Mouse (Mus musculus) spleen, adult 18-20 months (tissue): ENCODE measurements around the gene Mlh1.

Experiments used
- DNase-seq, 2 experiments: peaks; one replicate each; pipeline ENCODE4 v3.0.0; 2022; ENCODE audit warnings: mixed read lengths in 2 of 2

Mlh1 gene

DNA sequence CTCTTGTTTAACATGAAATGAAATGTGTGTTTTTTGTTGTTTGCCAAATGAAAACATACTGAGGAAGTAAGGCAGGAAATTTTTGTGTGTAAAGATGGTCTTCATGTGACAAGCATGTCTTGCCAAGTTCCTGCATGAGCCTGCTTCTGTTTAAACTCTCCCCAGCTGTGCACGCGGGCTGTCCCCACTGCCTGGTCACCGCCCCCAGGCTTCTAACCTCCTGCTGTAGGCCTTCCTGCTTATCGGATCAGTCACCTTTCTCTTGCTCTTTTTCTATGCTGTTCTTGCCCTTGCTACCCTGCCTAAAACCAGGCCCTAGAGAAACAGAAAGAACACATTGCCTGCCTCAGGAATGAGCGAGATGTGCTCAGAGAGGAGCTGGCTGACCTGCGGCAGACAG is 58.1 kb downstream of the Mlh1 start:
- no peak for DNase-seq

DNA sequence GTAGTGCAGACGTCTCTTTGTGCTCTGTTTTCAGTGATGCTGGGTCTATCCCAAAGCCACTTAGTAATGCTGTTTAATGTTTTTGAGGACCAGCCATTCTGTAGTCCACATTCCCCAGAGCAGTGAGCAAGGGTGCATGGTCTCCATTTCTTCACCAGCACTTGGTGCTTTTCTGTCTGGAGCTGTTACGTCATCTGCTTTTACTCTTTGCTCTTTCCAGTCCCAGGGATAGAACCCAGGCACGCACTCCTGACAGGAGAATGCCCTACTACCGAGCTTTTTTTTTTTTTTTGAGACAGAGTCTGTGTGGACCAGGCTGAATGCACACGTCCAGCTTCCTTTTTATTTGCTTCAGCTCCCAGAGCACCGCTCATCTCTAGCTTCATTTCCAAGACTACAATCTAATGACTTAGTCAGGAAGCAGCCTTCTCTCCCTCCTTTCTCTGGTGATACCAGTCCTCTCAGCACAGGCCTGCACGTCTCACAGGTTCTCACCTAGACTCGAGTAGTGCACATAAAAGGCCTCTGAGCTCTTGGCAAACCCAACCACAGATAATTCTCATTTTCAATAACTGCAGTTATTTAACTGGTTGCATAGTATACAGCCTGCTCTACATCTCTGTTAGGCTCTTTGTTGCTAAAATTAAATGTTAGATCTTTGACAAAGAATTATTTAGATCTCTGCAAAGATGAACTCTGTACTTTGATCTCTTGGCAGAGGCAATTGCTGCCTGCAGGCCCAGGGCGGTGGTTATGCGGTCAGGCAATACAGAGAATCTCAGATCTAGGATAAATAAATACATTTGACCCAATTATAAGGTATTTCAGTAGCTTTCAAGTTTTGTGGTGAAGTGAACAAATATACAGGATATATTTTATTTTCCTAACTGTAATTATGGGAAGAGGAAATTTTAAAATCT is 60.2 kb downstream of the Mlh1 start:
- no peak for DNase-seq

DNA sequence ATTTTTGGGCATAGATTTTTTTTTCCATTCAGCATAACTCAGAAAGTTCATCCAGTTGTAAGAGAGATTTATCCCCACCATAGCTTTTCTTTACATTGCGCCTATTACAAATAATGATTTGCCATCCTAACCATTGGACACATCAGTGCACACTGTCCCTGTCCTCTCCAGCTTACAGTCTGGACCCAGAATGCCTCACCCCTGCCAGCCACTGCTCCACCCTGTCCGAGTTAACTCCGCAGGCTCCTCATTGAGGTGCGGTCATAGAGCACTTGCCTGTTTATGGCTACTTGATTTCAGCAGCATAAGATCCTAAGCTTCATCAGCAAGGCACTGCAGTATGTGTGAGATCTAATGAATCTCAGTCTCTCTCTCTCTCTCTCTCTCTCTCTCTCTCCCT is 61.2 kb downstream of the Mlh1 start:
- DNase-seq, result no peak

DNA sequence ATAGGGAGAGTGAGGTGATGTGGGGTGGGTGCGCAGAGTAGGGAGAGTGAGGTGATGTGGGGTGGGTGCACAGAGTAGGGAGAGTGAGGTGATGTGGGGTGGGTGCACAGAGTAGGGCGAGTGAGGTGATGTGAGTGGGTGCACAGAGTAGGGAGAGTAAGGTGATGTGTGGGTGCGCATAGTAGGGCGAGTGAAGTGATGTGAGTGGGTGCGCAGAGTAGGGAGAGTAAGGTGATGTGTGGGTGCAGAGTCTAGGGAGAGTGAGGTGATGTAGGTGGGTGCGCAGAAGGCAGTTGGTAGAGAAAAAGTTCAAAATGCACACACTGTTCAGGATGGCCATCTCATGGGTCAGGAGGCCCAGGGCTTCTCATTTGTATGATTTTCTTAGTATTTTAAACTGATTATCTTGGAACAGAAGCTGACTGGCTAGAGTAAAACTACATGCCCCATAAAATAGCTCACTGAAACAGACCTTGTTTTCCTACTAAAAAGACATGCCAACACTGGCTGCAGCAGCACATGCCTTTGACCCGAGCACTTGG is 62.4 kb downstream of the Mlh1 start:
- no peak for DNase-seq

DNA sequence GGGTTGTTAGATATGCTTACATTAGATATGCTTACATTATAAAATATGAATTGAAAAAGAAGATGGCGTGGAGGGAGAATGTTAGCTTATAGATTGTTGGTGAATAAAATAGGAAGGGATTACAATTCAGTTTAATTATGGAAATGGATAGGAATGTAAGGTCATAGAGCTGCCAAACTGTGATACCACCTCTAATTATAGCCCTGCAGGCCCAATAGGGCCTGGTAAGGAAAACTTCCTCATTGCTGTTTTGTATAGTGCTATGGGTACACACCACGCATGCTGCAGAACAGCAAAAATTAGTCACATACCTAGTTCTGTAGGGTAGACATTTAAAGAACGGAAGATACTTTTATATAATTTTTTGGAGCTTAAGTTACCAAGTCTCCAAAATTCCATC is 63.4 kb downstream of the Mlh1 start:
- DNase-seq, result no peak

DNA sequence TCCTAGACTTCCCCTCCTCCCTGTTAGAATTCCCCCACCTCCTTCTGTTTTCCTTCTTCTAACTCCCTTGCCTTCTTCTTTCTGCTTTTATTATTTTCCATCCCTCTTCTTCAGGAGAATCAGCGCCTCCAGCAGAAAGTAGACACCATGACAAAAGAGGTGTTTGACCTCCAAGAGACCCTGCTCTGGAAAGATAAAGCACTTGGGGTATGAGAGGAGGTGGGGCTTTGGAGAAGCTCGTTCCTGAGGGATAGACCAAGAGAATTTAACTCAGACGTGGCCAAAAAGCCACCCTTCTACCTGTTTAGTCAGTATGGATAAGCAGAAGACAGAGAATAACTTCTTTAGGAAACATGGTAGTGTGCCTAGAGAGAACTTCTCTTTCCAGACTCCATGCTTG is 63.9 kb downstream of the Mlh1 start:
- DNase-seq, result no peak

DNA sequence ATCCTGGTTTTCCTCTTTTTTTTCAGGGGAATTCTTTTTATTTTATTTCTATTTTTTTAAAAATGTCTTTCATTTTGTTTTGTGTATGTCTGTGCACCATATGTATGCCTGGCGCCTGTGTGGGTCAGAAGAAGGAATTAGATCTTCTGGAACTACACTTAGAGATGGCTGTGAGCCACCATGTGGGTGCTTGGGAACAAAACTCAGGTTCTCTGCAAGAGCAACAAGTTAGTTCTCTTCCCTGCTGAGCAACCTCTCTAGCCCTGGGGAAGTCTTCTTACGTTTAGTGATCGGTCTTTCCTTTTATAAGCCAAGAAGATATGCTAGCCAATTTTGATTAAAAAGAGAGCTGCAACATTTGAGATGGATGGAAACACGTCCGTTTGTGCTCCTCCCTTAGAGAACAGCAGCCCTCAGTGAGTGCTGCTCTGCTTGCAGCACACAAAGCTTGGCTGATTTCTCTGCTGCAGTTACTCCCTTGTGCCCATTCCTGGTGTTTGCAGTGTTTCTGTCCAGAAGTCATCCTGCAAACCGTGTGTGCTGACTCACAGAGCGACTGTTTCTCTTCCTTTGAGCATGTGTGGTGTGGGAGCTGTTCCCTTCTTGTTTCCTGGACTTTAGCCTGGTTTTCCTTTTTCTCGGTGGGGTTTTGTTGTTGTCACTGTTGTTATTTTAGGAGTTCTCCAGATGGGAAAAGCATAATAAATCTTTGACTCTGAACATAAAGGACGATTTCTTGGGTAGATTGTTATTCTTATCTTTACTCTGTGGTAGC is 66.8 kb downstream of the Mlh1 start:
- no peak for DNase-seq

DNA sequence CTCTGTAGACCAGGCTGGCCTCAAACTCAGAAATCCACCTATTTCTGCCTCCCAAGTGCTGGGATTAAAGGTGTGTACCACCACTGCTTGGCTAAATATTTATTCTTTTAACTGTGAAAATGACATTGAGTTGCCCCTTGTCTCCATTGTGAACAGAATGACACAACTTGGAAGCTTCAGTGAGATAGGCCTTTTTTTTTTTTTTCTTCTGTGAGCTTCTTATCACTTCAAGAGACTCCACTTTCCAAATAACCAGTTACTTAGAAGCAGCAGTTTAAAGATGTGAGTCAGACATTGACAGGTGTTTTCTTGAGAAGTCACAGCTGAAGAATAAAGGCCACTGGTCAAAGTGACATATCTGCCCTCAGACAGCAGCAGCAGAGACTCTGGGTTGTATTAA is 71.4 kb downstream of the Mlh1 start:
- DNase-seq, result no peak

DNA sequence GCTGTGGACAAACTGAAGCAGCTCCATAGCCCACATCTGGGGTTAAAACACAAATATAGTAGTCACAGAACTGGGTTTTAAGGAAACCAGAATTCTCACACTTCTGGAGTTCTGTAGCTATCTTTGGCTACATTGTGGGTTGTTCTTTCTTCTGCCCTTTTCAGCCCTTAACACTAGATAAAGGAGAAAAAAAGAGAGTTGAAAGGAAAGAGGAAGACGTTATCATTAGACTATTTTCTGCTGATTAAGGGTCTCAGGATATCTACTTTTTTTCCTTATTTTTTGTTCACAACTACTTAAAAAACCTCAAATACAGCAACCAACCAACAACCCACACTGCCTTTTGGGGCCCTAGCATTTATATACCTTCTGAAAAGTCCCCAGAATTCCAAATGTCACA is 73.3 kb downstream of the Mlh1 start:
- DNase-seq, result no peak

DNA sequence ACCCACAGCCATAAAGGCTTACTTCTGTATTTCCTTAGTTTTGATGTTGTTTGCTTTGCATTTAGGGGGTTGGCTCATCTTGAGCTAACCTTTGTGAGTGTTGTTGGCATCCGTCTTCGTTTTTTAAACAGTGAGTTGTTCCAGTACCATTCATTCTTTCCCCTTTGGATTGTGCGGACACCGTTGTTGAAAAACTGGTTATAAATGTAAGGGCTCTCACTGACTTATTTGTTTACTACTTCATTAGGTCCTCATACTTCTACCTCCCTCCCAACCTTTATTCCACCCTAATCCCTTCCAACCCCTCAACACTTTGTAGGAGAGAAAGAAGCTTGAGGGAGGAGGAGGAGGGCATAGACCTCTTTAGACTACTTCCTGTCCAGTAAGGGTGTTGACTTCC is 73.9 kb downstream of the Mlh1 start:
- DNase-seq, result no peak

DNA sequence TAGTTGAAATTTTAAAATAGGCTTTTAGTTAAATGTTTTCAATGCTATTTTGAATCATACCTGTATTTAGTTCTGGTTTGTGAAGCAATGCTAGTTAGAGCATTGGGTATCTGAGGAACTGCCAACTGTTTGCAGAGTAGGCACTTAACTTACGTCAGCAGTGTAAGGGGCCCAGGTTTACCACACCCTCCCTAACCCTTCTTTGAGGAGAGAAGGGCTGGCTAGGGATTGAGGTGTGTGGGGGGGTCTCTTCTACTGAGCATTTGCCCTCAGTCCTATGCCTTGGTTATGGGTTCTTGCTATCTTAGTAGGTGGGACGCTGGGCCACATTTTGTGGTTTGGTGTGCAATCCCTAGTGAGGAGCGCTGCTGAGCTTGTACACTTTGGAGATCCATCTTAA is 74.5 kb downstream of the Mlh1 start:
- DNase-seq, result no peak

DNA sequence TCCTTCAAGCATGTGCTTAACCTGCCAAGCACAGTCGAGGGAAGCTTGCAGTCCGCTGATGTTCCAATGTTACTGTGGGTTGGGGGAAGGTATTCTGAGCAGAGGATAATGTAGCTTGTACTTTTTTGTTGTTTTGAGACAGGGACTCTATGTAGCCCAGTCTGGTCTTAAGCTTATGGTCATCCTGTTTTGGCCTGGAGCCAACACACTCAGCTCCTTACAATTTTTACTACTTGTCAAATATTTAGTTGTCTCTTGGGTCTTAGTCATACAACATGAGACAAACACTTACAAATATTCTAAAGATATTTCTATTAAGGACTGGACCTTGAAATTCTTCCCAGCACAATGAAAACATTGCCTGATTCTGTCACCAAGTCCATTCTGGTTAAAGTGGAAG is 78.4 kb downstream of the Mlh1 start:
- no peak for DNase-seq

DNA sequence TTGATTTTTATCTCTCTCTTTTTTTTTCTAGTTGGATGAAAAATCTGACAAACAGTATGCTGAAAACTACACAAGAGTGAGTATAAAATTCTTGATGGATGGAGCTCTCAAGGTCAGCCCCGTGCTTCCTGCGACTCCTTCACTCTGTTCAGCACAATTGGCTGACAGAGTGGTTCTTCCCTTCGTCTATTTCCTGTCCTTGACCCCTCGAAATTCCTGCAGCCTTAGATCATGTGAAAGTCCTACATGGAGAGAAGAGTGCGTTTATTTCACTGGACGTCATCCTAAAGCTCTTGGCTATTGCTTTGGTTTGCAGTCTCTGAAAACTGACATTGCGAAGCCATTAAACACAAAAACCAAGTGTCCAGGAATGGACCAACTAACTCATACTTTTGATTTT is 82.9 kb downstream of the Mlh1 start:
- no peak for DNase-seq

DNA sequence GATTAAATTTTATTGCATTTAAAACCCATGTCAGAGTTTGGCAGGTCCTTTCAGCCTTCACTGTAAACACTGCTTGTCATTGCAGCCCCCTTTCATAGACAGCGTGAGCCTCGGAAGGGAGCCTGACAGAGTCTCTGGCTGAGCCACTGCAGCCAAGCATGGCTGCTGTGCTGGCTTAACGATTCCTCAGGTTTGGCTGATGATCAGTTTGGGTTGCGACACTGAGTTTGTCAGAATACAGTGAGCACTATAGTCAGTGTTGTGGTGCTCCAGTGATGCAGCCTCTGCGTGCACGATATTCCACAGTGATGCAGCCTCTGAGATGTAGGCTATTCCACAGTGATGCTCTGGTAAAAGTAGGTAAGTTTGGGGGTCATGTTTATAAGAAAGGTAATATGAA is 84.7 kb downstream of the Mlh1 start:
- DNase-seq, result no peak

DNA sequence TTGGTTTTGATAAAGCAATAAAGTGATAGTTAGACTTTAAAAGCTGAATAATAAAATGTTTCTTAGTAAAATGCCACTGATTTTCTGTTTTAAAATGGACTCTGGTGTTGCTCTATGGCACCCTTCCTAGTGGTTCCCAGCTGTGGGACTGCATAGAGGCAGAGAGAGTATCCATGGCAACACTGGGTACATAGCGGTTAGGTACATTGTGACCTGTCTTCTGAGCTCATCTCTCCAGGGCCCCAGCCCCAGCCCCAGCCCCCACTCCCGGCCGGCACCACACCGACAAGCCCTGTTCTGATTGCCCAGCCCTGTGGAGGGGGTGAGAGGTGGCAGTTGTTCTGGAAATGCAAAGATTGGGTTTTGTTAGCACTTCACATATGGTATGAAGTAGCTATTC is 86.7 kb downstream of the Mlh1 start:
- DNase-seq, result no peak

DNA sequence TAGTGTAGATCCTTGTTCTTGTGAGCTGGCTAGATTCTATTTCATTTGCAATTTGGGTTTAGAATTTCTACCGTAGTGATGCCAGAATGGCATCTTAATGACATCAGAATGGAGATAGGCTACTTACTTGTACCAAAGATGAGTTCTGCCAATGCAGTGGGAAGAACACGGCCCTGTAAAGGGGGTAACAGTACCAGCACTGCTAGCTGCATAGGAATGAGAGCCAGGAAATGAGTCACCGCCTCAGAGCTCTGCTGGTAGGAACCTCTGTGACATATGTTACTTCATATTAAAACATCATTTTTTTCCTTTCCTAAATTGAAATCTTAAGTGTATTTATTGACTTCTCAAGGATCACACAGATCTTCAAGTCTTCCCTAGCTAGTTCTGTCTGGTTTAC is 89.4 kb downstream of the Mlh1 start:
- no peak for DNase-seq

DNA sequence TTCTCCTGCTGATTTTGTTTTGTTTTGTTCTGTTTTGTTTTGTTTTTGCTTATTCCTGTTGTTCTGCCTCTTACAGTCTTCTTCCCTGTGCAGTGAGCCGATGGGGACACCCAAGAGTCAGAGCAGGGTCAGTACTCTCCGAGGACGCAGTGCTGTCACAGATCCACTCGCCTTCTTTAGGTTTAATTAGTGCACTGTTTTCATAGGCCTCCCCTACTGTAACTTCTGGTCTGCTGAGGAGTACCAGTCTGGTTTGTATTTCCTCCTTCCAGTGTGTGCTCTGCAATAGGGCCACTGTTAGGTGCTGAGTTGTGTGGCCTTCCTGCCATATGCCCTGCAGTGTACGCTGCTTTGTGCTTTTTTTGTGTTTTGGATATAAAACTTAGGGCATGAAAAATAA is 92.6 kb downstream of the Mlh1 start:
- DNase-seq, result no peak
